Mouse (Mus musculus): ENCODE results near the gene Diras2.

GRCm38 (mm10) chr13:52578776-52579175 is 47.7 kb upstream of the Diras2 start:
- TF ChIP-seq CTCF (IDR thresholded peaks at IDR 0.05; ENCODE audit: low read depth, low read length): no peak
- TF ChIP-seq GATA2 (IDR thresholded peaks at IDR 0.05; ENCODE audit: borderline replicate concordance, low read depth, low read length): no peak
- TF ChIP-seq GATA1 (IDR thresholded peaks at IDR 0.05; ENCODE audit: borderline replicate concordance, low read length): no peak
- TF ChIP-seq TAL1 (conservative IDR thresholded peaks at IDR 0.05; ENCODE audit: low read depth, low read length): no peak
- TF ChIP-seq POLR2AphosphoS5 (IDR thresholded peaks at IDR 0.05; ENCODE audit: insufficient replicate concordance, low read depth, low read length): no peak
